Mouse (Mus musculus) hindbrain, embryonic 10.5 days (tissue): ENCODE results near the gene Mapk9. TPM values are rescaled to one million over a fixed set of nuclear protein-coding genes. Genes with fewer than 3 reads are reported as not detected.

ENCODE experiments used
- DNase-seq: peaks from one replicate; pipeline ENCODE4 v3.0.0-alpha.2; 2017; ENCODE audit warnings: low spot score
- H3K27ac ChIP-seq: fragments of 300-500 bp; sonication (generic); 2 replicates; pipeline ENCODE4 v1.5.1; 2016; ENCODE audit warnings: mild to moderate bottlenecking, moderate library complexity
- H3K27me3 ChIP-seq: fragments of 300-500 bp; sonication (generic); 2 replicates; pipeline ENCODE4 v1.6.1; 2016; ENCODE audit warnings: mild to moderate bottlenecking; ENCODE audit not compliant: poor library complexity, insufficient read depth, severe bottlenecking
- H3K36me3 ChIP-seq: fragments of 300-500 bp; sonication (generic); 2 replicates; pipeline ENCODE4 v1.6.1; 2016; ENCODE audit warnings: mild to moderate bottlenecking, moderate library complexity
- H3K4me1 ChIP-seq: fragments of 300-500 bp; sonication (generic); replicated peaks from 2 replicates; pipeline ENCODE4 v1.6.1; 2016; ENCODE audit warnings: mild to moderate bottlenecking
- H3K4me3 ChIP-seq: fragments of 300-500 bp; sonication (generic); 2 replicates; pipeline ENCODE4 v1.5.1; 2016; ENCODE audit warnings: mild to moderate bottlenecking, moderate library complexity
- H3K9me3 ChIP-seq: fragments of 300-500 bp; sonication (generic); 2 replicates; pipeline ENCODE4 v1.6.1; 2016; ENCODE audit warnings: mild to moderate bottlenecking, moderate library complexity
- WGBS: fragments of 180-500 bp; shearing (Covaris S2); methylation state at CpG from one replicate; pipeline ENCODE4 v1.1.7; 2016; 5-methylcytosine and 5-hydroxymethylcytosine counted together
- polyA plus RNA-seq: library from polyadenylated mRNA; unstranded; fragments of >200 nt; fragmentation: Nextera tagmentation; extraction: Ambion mirVana; gene quantifications from 2 replicates; pipeline ENCODE4 v1.2.1, GENCODE M21; 2016

Gene Mapk9
- polyA plus RNA-seq, 1 experiment from 2014 or later: 34.0 TPM

- no peak overlapping the region for H3K27ac ChIP-seq
- WGBS: 54% methylated on average over 3 of the region's 3 CpGs
- peak; percentile 53 for DNase-seq
- H3K36me3 ChIP-seq: peaks cover 3% of the 10 kb centered on the region
- no peaks in the 10 kb centered on the region for H3K9me3 ChIP-seq
- peaks cover 26% of the 10 kb centered on the region for H3K4me1 ChIP-seq
- H3K27me3 ChIP-seq: no peaks in the 10 kb centered on the region
- no peak overlapping the region for H3K4me3 ChIP-seq
Observed at GRCm38 (mm10) chr11:49844969-49845368, 1.6 kb upstream of the Mapk9 start.

- peaks cover 26% of the 10 kb centered on the region for H3K4me1 ChIP-seq
- H3K36me3 ChIP-seq: peaks cover 13% of the 10 kb centered on the region
- H3K27me3 ChIP-seq: no peaks in the 10 kb centered on the region
- no peaks in the 10 kb centered on the region for H3K9me3 ChIP-seq
- peak overlapping the region; percentile 93 for H3K27ac ChIP-seq
- no peak for DNase-seq
- H3K4me3 ChIP-seq: peak overlapping the region; percentile 74
- 36% methylated on average over 11 of the region's 11 CpGs for WGBS
Observed at GRCm38 (mm10) chr11:49845958-49846357, 593 bp upstream of the Mapk9 start.

GRCm38 (mm10) chr11:49847071-49847810 lies 690 bp downstream of the Mapk9 start:
- DNase-seq: no peak
- Histone ChIP-seq H3K4me1 (peaks cover 26% of the 10 kb centered on the region), H3K4me3 (peak overlapping the region; percentile 74), H3K27me3 (no peaks in the 10 kb centered on the region), H3K36me3 (peaks cover 14% of the 10 kb centered on the region), H3K9me3 (no peaks in the 10 kb centered on the region), H3K27ac (peak overlapping the region; percentile 93)
- WGBS: 10% methylated on average over 29 of the region's 29 CpGs

GRCm38 (mm10) chr11:49847811-49848078 lies 1.2 kb downstream of the Mapk9 start:
- WGBS: 76% methylated on average over 2 of the region's 2 CpGs
- DNase-seq: no peak
- H3K9me3 ChIP-seq: no peaks in the 10 kb centered on the region
- H3K4me1 ChIP-seq: peaks cover 26% of the 10 kb centered on the region
- H3K27ac ChIP-seq: no peak overlapping the region
- H3K4me3 ChIP-seq: peak overlapping the region; percentile 74
- no peaks in the 10 kb centered on the region for H3K27me3 ChIP-seq
- peaks cover 14% of the 10 kb centered on the region for H3K36me3 ChIP-seq

GRCm38 (mm10) chr11:49848080-49848815 lies 1.7 kb downstream of the Mapk9 start:
- DNase-seq: no peak
- Histone ChIP-seq H3K4me1 (peaks cover 26% of the 10 kb centered on the region), H3K27me3 (no peaks in the 10 kb centered on the region), H3K36me3 (peaks cover 14% of the 10 kb centered on the region), H3K4me3 (peak overlapping the region; percentile 74; the same call in 1 of the 2 replicates), H3K27ac (no peak overlapping the region), H3K9me3 (no peaks in the 10 kb centered on the region)
- 87% methylated on average over 4 of the region's 4 CpGs for WGBS

- Histone ChIP-seq H3K36me3 (peaks cover 29% of the 10 kb centered on the region), H3K4me3 (no peak overlapping the region), H3K27ac (no peak overlapping the region), H3K27me3 (no peaks in the 10 kb centered on the region), H3K9me3 (no peaks in the 10 kb centered on the region), H3K4me1 (peaks cover 26% of the 10 kb centered on the region)
- WGBS: 92% methylated on average over 7 of the region's 7 CpGs
- no peak for DNase-seq
Observed at GRCm38 (mm10) chr11:49850331-49850730, 3.8 kb downstream of the Mapk9 start.

- no peak overlapping the region for H3K4me3 ChIP-seq
- 87% methylated on average over 5 of the region's 5 CpGs for WGBS
- no peak for DNase-seq
- H3K27ac ChIP-seq: no peak overlapping the region
- no peaks in the 10 kb centered on the region for H3K27me3 ChIP-seq
- peaks cover 29% of the 10 kb centered on the region for H3K36me3 ChIP-seq
- no peaks in the 10 kb centered on the region for H3K9me3 ChIP-seq
- no peaks in the 10 kb centered on the region for H3K4me1 ChIP-seq
Observed at GRCm38 (mm10) chr11:49855144-49855543, 8.6 kb downstream of the Mapk9 start.

GRCm38 (mm10) chr11:49861139-49861538 lies 14.6 kb downstream of the Mapk9 start:
- Histone ChIP-seq H3K27me3 (no peaks in the 10 kb centered on the region), H3K9me3 (no peaks in the 10 kb centered on the region), H3K4me1 (no peaks in the 10 kb centered on the region), H3K4me3 (no peak overlapping the region), H3K27ac (no peak overlapping the region), H3K36me3 (0 out of 2 replicates have a peak, but pooled peaks cover 15% of the 10 kb centered on the region)
- 87% methylated on average over 4 of the region's 4 CpGs for WGBS
- no peak for DNase-seq

- no peak for DNase-seq
- Histone ChIP-seq H3K9me3 (no peaks in the 10 kb centered on the region), H3K27ac (no peak overlapping the region), H3K4me3 (no peak overlapping the region), H3K36me3 (peaks cover 27% of the 10 kb centered on the region), H3K27me3 (no peaks in the 10 kb centered on the region), H3K4me1 (no peaks in the 10 kb centered on the region)
Observed at GRCm38 (mm10) chr11:49863926-49864325, 17.4 kb downstream of the Mapk9 start.

GRCm38 (mm10) chr11:49867320-49867719 lies 20.8 kb downstream of the Mapk9 start:
- Histone ChIP-seq H3K9me3 (no peaks in the 10 kb centered on the region), H3K36me3 (peaks cover 43% of the 10 kb centered on the region), H3K4me3 (no peak overlapping the region), H3K27me3 (no peaks in the 10 kb centered on the region), H3K4me1 (no peaks in the 10 kb centered on the region), H3K27ac (no peak overlapping the region)
- WGBS: 88% methylated on average over 5 of the region's 5 CpGs
- DNase-seq: no peak

- Histone ChIP-seq H3K36me3 (peaks cover 52% of the 10 kb centered on the region), H3K9me3 (no peaks in the 10 kb centered on the region), H3K27ac (no peak overlapping the region), H3K27me3 (no peaks in the 10 kb centered on the region), H3K4me1 (no peaks in the 10 kb centered on the region), H3K4me3 (no peak overlapping the region)
- DNase-seq: peak; percentile 37
Observed at GRCm38 (mm10) chr11:49869762-49870161, 23.2 kb downstream of the Mapk9 start.

- WGBS: 63% methylated on average over 6 of the region's 6 CpGs
- Histone ChIP-seq H3K9me3 (no peaks in the 10 kb centered on the region), H3K4me1 (no peaks in the 10 kb centered on the region), H3K27me3 (no peaks in the 10 kb centered on the region), H3K4me3 (no peak overlapping the region), H3K36me3 (peaks cover 55% of the 10 kb centered on the region), H3K27ac (no peak overlapping the region)
- DNase-seq: peak; percentile 50
Observed at GRCm38 (mm10) chr11:49871914-49872313, 25.4 kb downstream of the Mapk9 start.

- H3K4me3 ChIP-seq: no peak overlapping the region
- H3K4me1 ChIP-seq: no peaks in the 10 kb centered on the region
- 89% methylated on average over 6 of the region's 6 CpGs for WGBS
- no peak for DNase-seq
- H3K27ac ChIP-seq: no peak overlapping the region
- no peaks in the 10 kb centered on the region for H3K27me3 ChIP-seq
- H3K36me3 ChIP-seq: peaks cover 46% of the 10 kb centered on the region
- H3K9me3 ChIP-seq: no peaks in the 10 kb centered on the region
Observed at GRCm38 (mm10) chr11:49872779-49873178, 26.2 kb downstream of the Mapk9 start.
